Comparison of ENCODE assay signal across 23 mouse cellular contexts in the genomic region with DNA sequence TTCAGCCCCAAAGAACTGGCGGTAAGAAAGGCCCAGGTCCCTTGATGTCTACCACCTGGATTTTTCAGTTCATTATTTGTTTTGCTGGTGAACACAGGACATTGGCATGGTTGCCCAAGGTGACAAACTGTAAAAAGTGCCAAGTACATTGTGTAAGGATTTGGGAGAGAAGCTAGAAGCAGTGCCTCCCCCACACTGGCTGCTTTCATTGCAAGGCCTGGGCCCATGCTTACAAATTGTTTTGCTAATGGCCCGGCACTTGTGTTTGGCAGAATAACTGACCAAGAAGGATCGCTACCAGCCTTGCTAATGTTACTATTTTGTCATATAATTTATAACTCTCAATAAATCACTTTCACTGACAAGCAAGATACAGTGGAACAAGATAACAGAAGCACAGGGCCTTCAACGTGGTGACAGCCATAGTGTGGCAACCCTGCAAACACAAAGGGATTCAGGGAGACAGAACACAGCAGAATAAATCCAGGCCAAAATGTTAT. TPM values are rescaled to one million over a fixed set of nuclear protein-coding genes. Genes with fewer than 3 reads are reported as not detected.
DNase-seq lines count a peak whose midpoint lies in the region; TF ChIP-seq lines count a peak whose summit lies in the region.
"Had no signal": no experiment of that assay in that cellular context is flagged by ENCODE, and none has a peak within 500 bp of the region (broad histone marks: within the 10 kb centered on the region; RNA-seq: fewer than 3 reads in every experiment).

No protein-coding gene starts in this region.

- no peaks in the 10 kb centered on the region for H3K9me3 ChIP-seq in limb, embryonic 10.5 days (replicated peaks)
- 0 out of 2 replicates have a peak, but pooled peaks cover 4% of the 10 kb centered on the region for H3K9me3 ChIP-seq in forebrain, embryonic 10.5 days
- H3K9me3 ChIP-seq: embryonic facial prominence, embryonic 10.5 days; G1E; heart, embryonic 15.5 days had no signal

- no peak overlapping the region for H3K9ac ChIP-seq in liver, adult 2 months (ENCODE audit: low read depth, low read length)
- H3K9ac ChIP-seq: heart, embryonic 15.5 days had no signal

- WGBS in liver, adult 2 months: 60% methylated on average over 4 of the region's 4 CpGs
- 77% methylated on average over 4 of the region's 4 CpGs for WGBS in limb, embryonic 10.5 days
- 87% methylated on average over 4 of the region's 4 CpGs for WGBS in forebrain, embryonic 10.5 days

- H3K4me1 ChIP-seq in liver, adult 2 months (ENCODE audit: control insufficient read depth, insufficient read depth, low read length): no peaks in the 10 kb centered on the region
- peaks cover 3% of the 10 kb centered on the region; the same call in 1 of the 2 replicates for H3K4me1 ChIP-seq in limb, embryonic 10.5 days
- no peaks in the 10 kb centered on the region for H3K4me1 ChIP-seq in forebrain, embryonic 10.5 days
- H3K4me1 ChIP-seq: embryonic facial prominence, embryonic 10.5 days; heart, embryonic 15.5 days had no signal

- H3K36me3 ChIP-seq in liver, adult 2 months (ENCODE audit: control insufficient read depth, insufficient read depth, low read length): no peaks in the 10 kb centered on the region
- H3K36me3 ChIP-seq in limb, embryonic 10.5 days: no peaks in the 10 kb centered on the region
- no peaks in the 10 kb centered on the region for H3K36me3 ChIP-seq in forebrain, embryonic 10.5 days (replicated peaks)
- H3K36me3 ChIP-seq: embryonic facial prominence, embryonic 10.5 days; G1E; heart, embryonic 15.5 days had no signal

- no peak overlapping the region for H3K27ac ChIP-seq in liver, adult 2 months (replicated peaks; ENCODE audit: insufficient read depth, low read depth, low read length)
- H3K27ac ChIP-seq in limb, embryonic 10.5 days: no peak overlapping the region
- H3K27ac ChIP-seq in forebrain, embryonic 10.5 days: no peak overlapping the region
- H3K27ac ChIP-seq: embryonic facial prominence, embryonic 10.5 days; heart, embryonic 15.5 days had no signal

- no peaks in the 10 kb centered on the region for H3K79me2 ChIP-seq in liver, adult 2 months (ENCODE audit: control insufficient read depth, insufficient read depth, low read length)

- TF ChIP-seq CTCF in liver, adult 2 months (IDR thresholded peaks at IDR 0.05; ENCODE audit: low read depth, low read length): no peak

- H3K4me3 ChIP-seq in liver, adult 2 months (ENCODE audit: insufficient read depth, low read depth, low read length): no peak overlapping the region
- no peak overlapping the region for H3K4me3 ChIP-seq in limb, embryonic 10.5 days
- no peak overlapping the region for H3K4me3 ChIP-seq in forebrain, embryonic 10.5 days
- H3K4me3 ChIP-seq: embryonic facial prominence, embryonic 10.5 days; heart, embryonic 15.5 days had no signal

- H3K27me3 ChIP-seq in liver, adult 2 months (ENCODE audit: control insufficient read depth, insufficient read depth, low read length): no peaks in the 10 kb centered on the region
- no peaks in the 10 kb centered on the region for H3K27me3 ChIP-seq in limb, embryonic 10.5 days (ENCODE audit: low read depth, poor library complexity, severe bottlenecking)
- H3K27me3 ChIP-seq in forebrain, embryonic 10.5 days (ENCODE audit: poor library complexity, severe bottlenecking): no peaks in the 10 kb centered on the region
- H3K27me3 ChIP-seq: heart, embryonic 15.5 days had no signal

- TF ChIP-seq POLR2A in liver, adult 2 months (IDR thresholded peaks at IDR 0.05; ENCODE audit: extremely low read depth, insufficient read depth, low read length): no peak

- DNase-seq in adrenal gland, adult (ENCODE audit: inconsistent age in 2 of 2, low spot score in 1 of 2): peak; percentile 52 to 87
- no peak for DNase-seq in adrenal gland, adult 18-20 months (ENCODE audit: low spot score in 2 of 2)
- DNase-seq in liver, adult 2 months (ENCODE audit: extremely low read depth, low read depth, low spot score): peak; percentile 40
- DNase-seq in liver: no peak
- DNase-seq in adrenal gland, postnatal 10 days: peak; percentile 50
- DNase-seq in limb, embryonic 10.5 days (ENCODE audit: low spot score): peak; percentile 7
- DNase-seq in forebrain, embryonic 10.5 days (ENCODE audit: extremely low spot score, low spot score): no peak
- DNase-seq: B cell, adult 2 months; cerebellum, adult 2 months; cerebellum, postnatal 10 days; gastrocnemius, postnatal 36 days; heart, adult 18-20 months had no signal

RNA-seq across cellular contexts. Expression of gene Slc26a5, which starts 53.9 kb away (rescaled TPM):
- total RNA-seq in adrenal gland, adult 18-20 months (2021): not detected
- not detected in 2 replicates for total RNA-seq in liver, adult 2 months (2014; rRNA removed)
- polyA plus RNA-seq in liver, adult 2 months (2012; rRNA removed): not detected in 2 replicates
- not detected for total RNA-seq in adrenal gland, postnatal 10 days (2021)
- 0.05 TPM in 1 of 2 replicates, not detected in the other for polyA plus RNA-seq in limb, embryonic 10.5 days (2016; fragmentation: Nextera tagmentation; extraction: Ambion mirVana)
- polyA plus RNA-seq in forebrain, embryonic 10.5 days (2016; fragmentation: Nextera tagmentation; extraction: Ambion mirVana): 0.10 and 0.32 TPM in 2 replicates
- total RNA-seq: G1E; gastrocnemius, adult 8-10 months; gastrocnemius, postnatal 36 days; heart, adult 18-20 months; heart, postnatal 25 days had no signal
- polyA plus RNA-seq: CD4-positive, CD25-positive, alpha-beta regulatory T cell, adult 4 months; embryonic facial prominence, embryonic 14.5 days; forebrain, embryonic 14.5 days; G1E; heart, embryonic 11.5 days; heart, embryonic 15.5 days; hindbrain, embryonic 11.5 days; inflammation-experienced regulatory T-cells, adult 6 months had no signal

Comparison
In these comparisons a context has a peak if more than half of its experiments do, and no peak if none do; other contexts are left out.
1. DNase-seq: peak in adrenal gland, adult (2 of 2), liver, adult 2 months (single experiment), adrenal gland, postnatal 10 days (single experiment) and limb, embryonic 10.5 days (single experiment); none in adrenal gland, adult 18-20 months (0 of 2), liver (single experiment) and forebrain, embryonic 10.5 days (single experiment).